Mouse (Mus musculus): ENCODE measurements around the gene Glb1. TPM values are rescaled to one million over a fixed set of nuclear protein-coding genes. Genes with fewer than 3 reads are reported as not detected.

Glb1 gene
- total RNA-seq, 2 experiments from 2014 or later, result 3.2 to 4.4 TPM

DNA sequence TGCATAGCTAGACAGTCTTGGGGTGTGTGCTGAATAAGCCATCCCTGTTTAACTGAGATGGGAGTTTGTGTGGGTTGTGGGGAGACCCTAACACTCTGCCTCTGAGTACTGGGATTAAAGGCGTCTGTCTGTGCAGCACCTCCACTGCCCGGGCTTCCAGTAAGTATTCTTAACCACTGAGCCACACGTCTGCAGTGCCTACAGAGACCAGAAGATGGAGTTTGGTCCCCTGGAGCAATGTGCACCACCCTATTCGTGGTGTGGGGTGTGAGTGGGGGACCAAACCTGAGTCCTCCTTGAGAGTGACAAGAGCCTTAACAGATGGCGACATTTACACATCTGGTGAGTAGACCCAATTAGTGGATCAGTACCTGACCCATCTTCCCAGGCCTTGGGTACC lies 121.2 kb downstream of the Glb1 start:
- no peak for TF ChIP-seq CTCF (IDR thresholded peaks at IDR 0.05)
- intact Hi-C loops (cut with DNase I), result no loop called here
- Histone ChIP-seq H3K4me3 (no peak overlapping the region), H3K27ac (no peak overlapping the region)
- DNase-seq, result no peak

DNA sequence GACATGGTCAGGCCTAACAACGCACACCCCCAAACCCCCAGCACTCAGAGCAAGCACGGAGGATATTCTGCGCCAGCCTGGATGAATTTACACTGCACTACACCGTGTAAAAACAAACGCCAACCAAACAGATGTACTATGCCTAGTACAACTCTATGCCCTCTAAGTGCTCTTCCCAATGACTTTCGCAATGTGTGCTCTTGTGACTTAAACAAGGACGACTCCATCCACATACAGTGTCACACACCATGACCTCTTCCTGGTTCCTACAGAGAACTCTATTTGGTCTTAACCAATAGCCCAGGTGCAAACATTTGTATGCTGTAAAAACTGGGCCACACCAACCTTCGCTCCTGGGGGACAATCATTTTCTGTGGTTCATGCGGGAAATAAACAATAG lies 121.6 kb downstream of the Glb1 start:
- Histone ChIP-seq H3K4me3 (no peak overlapping the region), H3K27ac (no peak overlapping the region)
- TF ChIP-seq CTCF (IDR thresholded peaks at IDR 0.05), result no peak
- intact Hi-C loops (cut with DNase I), result no loop called here
- no peak for DNase-seq

Other genes starting within 250 kb of the Glb1 start
- not detected for gene Bcl2a1c, start 70.9 kb upstream of the Glb1 start, total RNA-seq (2021)
- 10 to 100 TPM in 1 of 2 experiments, 1 to 10 TPM in 1; 5.6 to 11.1 TPM for gene Crtap, start 10.4 kb upstream of the Glb1 start, total RNA-seq (2021)
- 1 to 10 TPM; 1.5 to 1.6 TPM for gene Tmppe, start within 50 bp of the Glb1 start, total RNA-seq (2021)
- gene Ccr4, start 103.8 kb downstream of the Glb1 start, total RNA-seq (2021), result not detected
- not detected for gene C130032M10Rik, start 114.6 kb downstream of the Glb1 start, total RNA-seq (2021)
- gene Trim71, start 163.3 kb downstream of the Glb1 start, total RNA-seq (2021), result not detected
- 10 to 100 TPM; 17.1 TPM for gene Cnot10, start 239.1 kb downstream of the Glb1 start, total RNA-seq (2021)